In the genomic region with DNA sequence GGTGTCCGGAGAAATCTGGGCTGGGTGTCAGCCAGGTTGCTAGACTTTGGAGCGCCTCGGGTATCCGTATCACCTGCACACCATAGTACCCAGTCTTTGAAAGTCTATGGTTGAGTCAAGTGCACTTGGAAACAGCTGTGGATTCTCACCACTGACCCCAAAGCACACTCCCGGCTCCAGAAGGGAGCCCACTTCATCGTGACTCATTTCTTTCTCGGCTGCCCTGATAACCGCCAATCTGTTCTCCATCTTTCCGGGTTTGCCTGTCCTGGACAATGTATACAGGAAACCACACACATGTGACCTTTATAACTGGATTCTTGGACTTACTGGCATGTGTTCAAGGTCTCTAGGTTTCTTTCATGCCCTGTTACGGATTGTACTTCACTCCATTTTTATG, we compare ENCODE assay signal across 19 mouse cellular contexts. TPM values are rescaled to one million over a fixed set of nuclear protein-coding genes. Genes with fewer than 3 reads are reported as not detected.
"Had no signal": no experiment of that assay in that cellular context is flagged by ENCODE, and none has a peak within 500 bp of the region (broad histone marks: within the 10 kb centered on the region; RNA-seq: fewer than 3 reads in every experiment).

No protein-coding gene starts in this region.

- ATAC-seq: liver, postnatal 0 days; midbrain, embryonic 13.5 days; midbrain, embryonic 15.5 days had no signal

- H3K9me3 ChIP-seq: lung, embryonic 15.5 days; megakaryocyte, embryonic 14.5 days; midbrain, embryonic 13.5 days; midbrain, embryonic 15.5 days; neural tube, embryonic 12.5 days had no signal

- H3K27me3 ChIP-seq: lung, embryonic 15.5 days; midbrain, embryonic 13.5 days; midbrain, embryonic 15.5 days; neural tube, embryonic 12.5 days had no signal

- H3K4me2 ChIP-seq: lung, embryonic 15.5 days; midbrain, embryonic 11.5 days; midbrain, embryonic 13.5 days; midbrain, embryonic 15.5 days; neural tube, embryonic 12.5 days had no signal

- DNase-seq: liver, postnatal 0 days; lung, adult 2 months; lung, postnatal 10 days; right cerebral cortex, postnatal 14 days; spleen, adult 18-20 months; thymus, adult 18-20 months; thymus, postnatal 14 days; thymus, postnatal 36 days had no signal

- H3K27ac ChIP-seq: lung, embryonic 15.5 days; macrophage; midbrain, embryonic 13.5 days; midbrain, embryonic 15.5 days; neural tube, embryonic 12.5 days had no signal

- H3K4me1 ChIP-seq: megakaryocyte, embryonic 14.5 days; midbrain, embryonic 13.5 days; midbrain, embryonic 15.5 days; neural tube, embryonic 12.5 days had no signal

- H3K36me3 ChIP-seq: lung, embryonic 15.5 days; midbrain, embryonic 13.5 days; midbrain, embryonic 15.5 days; neural tube, embryonic 12.5 days had no signal

- H3K9ac ChIP-seq: liver, postnatal 0 days; lung, embryonic 15.5 days; midbrain, embryonic 13.5 days; midbrain, embryonic 15.5 days; neural tube, embryonic 12.5 days had no signal

- H3K4me3 ChIP-seq: lung, embryonic 15.5 days; megakaryocyte, embryonic 14.5 days; midbrain, embryonic 13.5 days; midbrain, embryonic 15.5 days; neural tube, embryonic 12.5 days had no signal

RNA-seq across cellular contexts. Expression of a gene that starts 11.8 kb away (rescaled TPM):
- total RNA-seq: midbrain, postnatal 0 days; monocyte, adult 5-6 weeks; neutrophil, adult 5-6 weeks had no signal

RNA-seq across cellular contexts. Expression of a gene that starts 40.6 kb away (rescaled TPM):
- total RNA-seq: megakaryocyte progenitor cell, adult 5-6 weeks; monocyte, adult 5-6 weeks had no signal
